ENCODE assay signal across 21 mouse cellular contexts in genomic region chr2:106436136-106436535, GRCm38 (mm10).
DNase-seq lines count a peak whose midpoint lies in the region; ATAC-seq lines count a peak whose summit lies in the region.
"Had no signal": no experiment of that assay in that cellular context is flagged by ENCODE, and none has a peak within 500 bp of the region (broad histone marks: within the 10 kb centered on the region; RNA-seq: fewer than 3 reads in every experiment).

No protein-coding gene starts in this region.

- H3K9ac ChIP-seq in hindbrain, embryonic 11.5 days (ENCODE audit: low read depth, low read length), result no peak overlapping the region
- no peak overlapping the region for H3K9ac ChIP-seq in hindbrain, embryonic 13.5 days
- no peak overlapping the region for H3K9ac ChIP-seq in neural tube, embryonic 15.5 days (replicated peaks)
- H3K9ac ChIP-seq: embryonic facial prominence, embryonic 13.5 days; forebrain, embryonic 12.5 days; heart, embryonic 12.5 days; hindbrain, embryonic 12.5 days; intestine, embryonic 15.5 days had no signal

- no peak overlapping the region for H3K27ac ChIP-seq in hindbrain, embryonic 11.5 days (ENCODE audit: low read depth, low read length)
- H3K27ac ChIP-seq in hindbrain, embryonic 13.5 days, result no peak overlapping the region
- no peak overlapping the region for H3K27ac ChIP-seq in neural tube, embryonic 15.5 days (replicated peaks)
- H3K27ac ChIP-seq: embryonic facial prominence, embryonic 13.5 days; forebrain, embryonic 12.5 days; hindbrain, embryonic 12.5 days; intestine, embryonic 15.5 days had no signal

- no peak overlapping the region for H3K4me2 ChIP-seq in hindbrain, embryonic 11.5 days (replicated peaks; ENCODE audit: low read depth, low read length)
- no peak overlapping the region for H3K4me2 ChIP-seq in hindbrain, embryonic 13.5 days
- H3K4me2 ChIP-seq in neural tube, embryonic 15.5 days, result no peak overlapping the region
- H3K4me2 ChIP-seq: embryonic facial prominence, embryonic 13.5 days; forebrain, embryonic 12.5 days; heart, embryonic 12.5 days; hindbrain, embryonic 12.5 days; intestine, embryonic 15.5 days had no signal

- peak; percentile 56 for DNase-seq in hindbrain, embryonic 11.5 days (ENCODE audit: low spot score)
- peak; percentile 45 for DNase-seq in neural tube, embryonic 10.5 days (ENCODE audit: extremely low spot score, low spot score)
- peak; percentile 48 for DNase-seq in embryo, embryonic 11 days
- DNase-seq in frontal cortex, adult 2 months (ENCODE audit: extremely low spot score in 1 of 2, low spot score in 1 of 2), result no peak
- no peak for DNase-seq in spleen, adult 12 weeks (ENCODE audit: low spot score)
- DNase-seq in B cell, adult 2 months, result no peak
- DNase-seq: adrenal gland, postnatal 10 days; cerebellum, adult 11-12 months; cerebellum, adult 9-11 months; cerebellum, postnatal 36 days; gastrocnemius, postnatal 25 days had no signal

- no peaks in the 10 kb centered on the region for H3K4me1 ChIP-seq in hindbrain, embryonic 11.5 days (replicated peaks; ENCODE audit: control insufficient read depth, insufficient read depth, low read length)
- peaks cover 10% of the 10 kb centered on the region for H3K4me1 ChIP-seq in hindbrain, embryonic 13.5 days (replicated peaks)
- H3K4me1 ChIP-seq in neural tube, embryonic 15.5 days, result peaks cover 9% of the 10 kb centered on the region
- H3K4me1 ChIP-seq: intestine, embryonic 15.5 days had no signal

- no peaks in the 10 kb centered on the region for H3K36me3 ChIP-seq in hindbrain, embryonic 11.5 days (ENCODE audit: control insufficient read depth, insufficient read depth, low read length)
- no peaks in the 10 kb centered on the region for H3K36me3 ChIP-seq in hindbrain, embryonic 13.5 days
- H3K36me3 ChIP-seq in neural tube, embryonic 15.5 days, result no peaks in the 10 kb centered on the region
- H3K36me3 ChIP-seq: embryonic facial prominence, embryonic 13.5 days; forebrain, embryonic 12.5 days; heart, embryonic 12.5 days; hindbrain, embryonic 12.5 days; intestine, embryonic 15.5 days had no signal

- H3K27me3 ChIP-seq in hindbrain, embryonic 11.5 days (ENCODE audit: control insufficient read depth, insufficient read depth, low read length), result peaks cover 22% of the 10 kb centered on the region
- peaks cover 35% of the 10 kb centered on the region for H3K27me3 ChIP-seq in hindbrain, embryonic 13.5 days
- peaks cover 2% of the 10 kb centered on the region; the same call in 1 of the 2 replicates for H3K27me3 ChIP-seq in neural tube, embryonic 15.5 days (replicated peaks)
- H3K27me3 ChIP-seq: CH12.LX; embryonic facial prominence, embryonic 13.5 days; heart, embryonic 12.5 days; intestine, embryonic 15.5 days had no signal

- H3K9me3 ChIP-seq in hindbrain, embryonic 11.5 days (ENCODE audit: control insufficient read depth, low read length), result no peaks in the 10 kb centered on the region
- no peaks in the 10 kb centered on the region for H3K9me3 ChIP-seq in hindbrain, embryonic 13.5 days
- H3K9me3 ChIP-seq in neural tube, embryonic 15.5 days (replicated peaks), result no peaks in the 10 kb centered on the region
- H3K9me3 ChIP-seq: embryonic facial prominence, embryonic 13.5 days; forebrain, embryonic 12.5 days; heart, embryonic 12.5 days; hindbrain, embryonic 12.5 days; intestine, embryonic 15.5 days had no signal

- H3K4me3 ChIP-seq in hindbrain, embryonic 11.5 days (ENCODE audit: low read depth, low read length), result no peak overlapping the region
- no peak overlapping the region for H3K4me3 ChIP-seq in hindbrain, embryonic 13.5 days
- H3K4me3 ChIP-seq in neural tube, embryonic 15.5 days (replicated peaks), result no peak overlapping the region
- H3K4me3 ChIP-seq: embryonic facial prominence, embryonic 13.5 days; forebrain, embryonic 12.5 days; heart, embryonic 12.5 days; hindbrain, embryonic 12.5 days; intestine, embryonic 15.5 days had no signal

- ATAC-seq in hindbrain, embryonic 11.5 days (ENCODE audit: low FRiP score), result no peak
- ATAC-seq in hindbrain, embryonic 13.5 days (ENCODE audit: low FRiP score), result no peak
- no peak for ATAC-seq in neural tube, embryonic 15.5 days (ENCODE audit: low FRiP score)
- ATAC-seq: forebrain, embryonic 16.5 days; intestine, embryonic 15.5 days; Patski had no signal

- WGBS in hindbrain, embryonic 11.5 days, result 15% methylated on average over 2 of the region's 2 CpGs
- WGBS in hindbrain, embryonic 13.5 days, result 5% methylated on average over 2 of the region's 2 CpGs
- WGBS in neural tube, embryonic 15.5 days, result 24% methylated on average over 2 of the region's 2 CpGs

Comparison
In these comparisons a context has a peak if more than half of its experiments do, and no peak if none do; other contexts are left out.
1. DNase-seq: peak in hindbrain, embryonic 11.5 days (single experiment), neural tube, embryonic 10.5 days (single experiment) and embryo, embryonic 11 days (single experiment); none in frontal cortex, adult 2 months (0 of 2), spleen, adult 12 weeks (single experiment) and B cell, adult 2 months (0 of 2).